Mouse (Mus musculus): ENCODE results near the gene Gna15. TPM values are rescaled to one million over a fixed set of nuclear protein-coding genes. Genes with fewer than 3 reads are reported as not detected.
A peak's percentile ranks its signal among the peaks of the same experiment; 100 is the strongest.

Gene Gna15
- polyA plus RNA-seq, 1 experiment: 1.4 TPM

- TF ChIP-seq CTCF (IDR thresholded peaks at IDR 0.05; ENCODE audit: borderline replicate concordance, insufficient read depth, low read depth, low read length): no peak
- peak; percentile 33; the same call in 1 of the 2 replicates for TF ChIP-seq POLR2A (IDR thresholded peaks at IDR 0.05; ENCODE audit: borderline replicate concordance, insufficient read depth, low read length)
- 1% methylated on average over 35 of the region's 36 CpGs for WGBS
- peak overlapping the region; percentile 95 for H3K27ac ChIP-seq (ENCODE audit: insufficient read depth, low read length)
- peak overlapping the region; percentile 91 for H3K4me3 ChIP-seq (replicated peaks; ENCODE audit: insufficient read depth, low read depth, low read length)
- peaks cover 25% of the 10 kb centered on the region; the same call in 1 of the 2 replicates for H3K4me1 ChIP-seq (ENCODE audit: control insufficient read depth, insufficient read depth, low read length)
- H3K27me3 ChIP-seq (ENCODE audit: control insufficient read depth, insufficient read depth, low read length): no peaks in the 10 kb centered on the region
- DNase-seq: peak; percentile 78 to 81
These were observed 35.9 kb upstream of the Gna15 start for GRCm38 (mm10) chr10:81559627-81560539.

- WGBS: 0% methylated on average over 39 of the region's 53 CpGs
These were observed 35.2 kb upstream of the Gna15 start, which contains the start of gene Aes for GRCm38 (mm10) chr10:81559163-81559626. Gene Aes (plus strand): TSS chr10:81559488.

GRCm38 (mm10) chr10:81557491-81557890 is 33.5 kb upstream of the Gna15 start:
- Histone ChIP-seq H3K27ac (ENCODE audit: insufficient read depth, low read length) (no peak overlapping the region), H3K27me3 (ENCODE audit: control insufficient read depth, insufficient read depth, low read length) (no peaks in the 10 kb centered on the region), H3K4me1 (ENCODE audit: control insufficient read depth, insufficient read depth, low read length) (peaks cover 7% of the 10 kb centered on the region; the same call in 1 of the 2 replicates), H3K4me3 (replicated peaks; ENCODE audit: insufficient read depth, low read depth, low read length) (no peak overlapping the region)
- 43% methylated on average over 1 of the region's 1 CpGs for WGBS
- no peak for TF ChIP-seq CTCF (IDR thresholded peaks at IDR 0.05; ENCODE audit: borderline replicate concordance, insufficient read depth, low read depth, low read length)
- TF ChIP-seq POLR2A (IDR thresholded peaks at IDR 0.05; ENCODE audit: borderline replicate concordance, insufficient read depth, low read length): no peak
- no peak for DNase-seq

More at GRCm38 (mm10) chr10:81559163-81559626, 35.2 kb upstream of the Gna15 start, which contains the start of gene Aes:
- DNase-seq: peak; percentile 88
- Histone ChIP-seq H3K27ac (ENCODE audit: insufficient read depth, low read length) (peak within 1 kb of the TSS; percentile 95), H3K27me3 (ENCODE audit: control insufficient read depth, insufficient read depth, low read length) (no peaks in the 10 kb centered on the region), H3K4me1 (ENCODE audit: control insufficient read depth, insufficient read depth, low read length) (peaks cover 20% of the 10 kb centered on the region; the same call in 1 of the 2 replicates), H3K4me3 (replicated peaks; ENCODE audit: insufficient read depth, low read depth, low read length) (peak within 1 kb of the TSS; percentile 94)
- no peak for TF ChIP-seq CTCF (IDR thresholded peaks at IDR 0.05; ENCODE audit: borderline replicate concordance, insufficient read depth, low read depth, low read length)
- peak; percentile 47 for TF ChIP-seq POLR2A (IDR thresholded peaks at IDR 0.05; ENCODE audit: borderline replicate concordance, insufficient read depth, low read length)

- no peak overlapping the region for H3K27ac ChIP-seq (ENCODE audit: insufficient read depth, low read length)
- no peak overlapping the region for H3K4me3 ChIP-seq (replicated peaks; ENCODE audit: insufficient read depth, low read depth, low read length)
- 71% methylated on average over 3 of the region's 3 CpGs for WGBS
- TF ChIP-seq POLR2A (IDR thresholded peaks at IDR 0.05; ENCODE audit: borderline replicate concordance, insufficient read depth, low read length) (no peak), CTCF (IDR thresholded peaks at IDR 0.05; ENCODE audit: borderline replicate concordance, insufficient read depth, low read depth, low read length) (peak; percentile 45; the same call in 1 of the 2 replicates)
- H3K27me3 ChIP-seq (ENCODE audit: control insufficient read depth, insufficient read depth, low read length): no peaks in the 10 kb centered on the region
- peaks cover 3% of the 10 kb centered on the region; the same call in 1 of the 2 replicates for H3K4me1 ChIP-seq (ENCODE audit: control insufficient read depth, insufficient read depth, low read length)
- no peak for DNase-seq
These were observed 32.3 kb upstream of the Gna15 start for GRCm38 (mm10) chr10:81556282-81556681.

GRCm38 (mm10) chr10:81553807-81554755 is 30.1 kb upstream of the Gna15 start:
- H3K4me1 ChIP-seq (ENCODE audit: control insufficient read depth, insufficient read depth, low read length): no peaks in the 10 kb centered on the region; the same call in 1 of the 2 replicates
- no peak for DNase-seq
- no peak for TF ChIP-seq POLR2A (IDR thresholded peaks at IDR 0.05; ENCODE audit: borderline replicate concordance, insufficient read depth, low read length)
- no peak for TF ChIP-seq CTCF (IDR thresholded peaks at IDR 0.05; ENCODE audit: borderline replicate concordance, insufficient read depth, low read depth, low read length)
- H3K4me3 ChIP-seq (replicated peaks; ENCODE audit: insufficient read depth, low read depth, low read length): no peak overlapping the region
- H3K27ac ChIP-seq (ENCODE audit: insufficient read depth, low read length): no peak overlapping the region
- H3K27me3 ChIP-seq (ENCODE audit: control insufficient read depth, insufficient read depth, low read length): no peaks in the 10 kb centered on the region
- 80% methylated on average over 6 of the region's 6 CpGs for WGBS

- Histone ChIP-seq H3K4me1 (ENCODE audit: control insufficient read depth, insufficient read depth, low read length) (no peaks in the 10 kb centered on the region; the same call in 1 of the 2 replicates), H3K4me3 (replicated peaks; ENCODE audit: insufficient read depth, low read depth, low read length) (no peak overlapping the region), H3K27me3 (ENCODE audit: control insufficient read depth, insufficient read depth, low read length) (no peaks in the 10 kb centered on the region), H3K27ac (ENCODE audit: insufficient read depth, low read length) (no peak overlapping the region)
- DNase-seq: no peak
- 86% methylated on average over 5 of the region's 5 CpGs for WGBS
- TF ChIP-seq CTCF (IDR thresholded peaks at IDR 0.05; ENCODE audit: borderline replicate concordance, insufficient read depth, low read depth, low read length) (peak; percentile 62), POLR2A (IDR thresholded peaks at IDR 0.05; ENCODE audit: borderline replicate concordance, insufficient read depth, low read length) (no peak)
These were observed 29.2 kb upstream of the Gna15 start for GRCm38 (mm10) chr10:81553232-81553631.

GRCm38 (mm10) chr10:81551597-81552102 is 27.6 kb upstream of the Gna15 start:
- DNase-seq: peak; percentile 78 to 81
- H3K4me1 ChIP-seq (ENCODE audit: control insufficient read depth, insufficient read depth, low read length): no peaks in the 10 kb centered on the region; the same call in 1 of the 2 replicates
- no peaks in the 10 kb centered on the region for H3K27me3 ChIP-seq (ENCODE audit: control insufficient read depth, insufficient read depth, low read length)
- H3K4me3 ChIP-seq (replicated peaks; ENCODE audit: insufficient read depth, low read depth, low read length): no peak overlapping the region
- TF ChIP-seq POLR2A (IDR thresholded peaks at IDR 0.05; ENCODE audit: borderline replicate concordance, insufficient read depth, low read length) (no peak), CTCF (IDR thresholded peaks at IDR 0.05; ENCODE audit: borderline replicate concordance, insufficient read depth, low read depth, low read length) (peak; percentile 88)
- no peak overlapping the region for H3K27ac ChIP-seq (ENCODE audit: insufficient read depth, low read length)
- 2% methylated on average over 12 of the region's 12 CpGs for WGBS

Measured in cerebellum, adult 2 months (tissue).